Mouse (Mus musculus) liver, embryonic 13.5 days (tissue): Measurements from ENCODE around the gene 9330161L09Rik. TPM values are rescaled to one million over a fixed set of nuclear protein-coding genes. Genes with fewer than 3 reads are reported as not detected.

Experiments
- ATAC-seq: fragments of 200-750 bp; cut with Nextera tagmentation; 2 replicates; pipeline ENCODE4 v1.8.0; 2017; ENCODE audit warnings: low read depth, mild to moderate bottlenecking, moderate number of reproducible peaks, moderate library complexity
- DNase-seq: peaks from one replicate; pipeline ENCODE4 v3.0.0; 2022
- H3K27ac ChIP-seq: fragments of 300-500 bp; sonication (generic); 2 replicates; pipeline ENCODE4 v1.5.1; 2015; ENCODE audit warnings: moderate library complexity, mild to moderate bottlenecking, inconsistent platforms
- H3K27me3 ChIP-seq: fragments of 300-500 bp; sonication (generic); 2 replicates; pipeline ENCODE4 v1.6.1; 2015; ENCODE audit warnings: mild to moderate bottlenecking, inconsistent platforms
- H3K36me3 ChIP-seq: fragments of 300-500 bp; sonication (generic); 2 replicates; pipeline ENCODE4 v1.6.1; 2015; ENCODE audit warnings: mild to moderate bottlenecking, inconsistent platforms
- H3K4me1 ChIP-seq: fragments of 300-500 bp; sonication (generic); replicated peaks from 2 replicates; pipeline ENCODE4 v1.6.1; 2015; ENCODE audit warnings: inconsistent platforms
- H3K4me2 ChIP-seq: fragments of 300-500 bp; sonication (generic); 2 replicates; pipeline ENCODE4 v1.6.1; 2015; ENCODE audit warnings: inconsistent platforms, mild to moderate bottlenecking, moderate library complexity
- H3K4me3 ChIP-seq: fragments of 300-500 bp; sonication (generic); replicated peaks from 2 replicates; pipeline ENCODE4 v1.5.1; 2015; ENCODE audit warnings: mild to moderate bottlenecking, inconsistent platforms
- H3K9ac ChIP-seq: fragments of 300-500 bp; sonication (generic); 2 replicates; pipeline ENCODE4 v1.6.1; 2015; ENCODE audit warnings: mild to moderate bottlenecking, inconsistent platforms
- H3K9me3 ChIP-seq: fragments of 300-500 bp; sonication (generic); replicated peaks from 2 replicates; pipeline ENCODE4 v1.6.1; 2016; ENCODE audit warnings: inconsistent platforms
- WGBS: fragments of 180-500 bp; shearing (Covaris S2); methylation state at CpG from one replicate; pipeline ENCODE4 v1.1.7; 2015; ENCODE audit not compliant: insufficient replicate concordance; 5-methylcytosine and 5-hydroxymethylcytosine counted together
- polyA plus RNA-seq: library from polyadenylated mRNA; unstranded; fragments of >200 nt; fragmentation: Nextera tagmentation; extraction: Ambion mirVana; gene quantifications from 2 replicates; pipeline ENCODE4 v1.2.1, GENCODE M21; 2015

9330161L09Rik gene
- polyA plus RNA-seq, 1 experiment from 2014 or later = not detected

DNA sequence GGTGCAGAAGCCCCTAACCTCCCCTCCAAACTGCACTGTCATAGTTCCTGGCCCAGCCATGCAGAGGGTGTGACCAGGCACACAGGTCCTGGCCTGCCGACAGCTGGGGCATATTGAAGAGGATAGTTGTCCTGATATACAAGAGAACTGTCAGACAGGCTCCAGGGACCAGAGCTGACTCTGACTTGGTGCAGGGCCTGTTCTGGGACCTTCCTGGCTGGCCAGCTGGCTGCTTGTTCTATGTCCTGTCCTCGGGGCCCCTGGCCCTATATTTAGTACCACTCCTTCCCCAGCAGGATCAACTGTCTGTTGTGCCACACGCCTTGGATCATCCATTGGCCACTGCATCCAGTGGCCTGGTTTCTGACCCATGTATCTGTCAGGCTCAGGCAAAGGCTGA is 45.3 kb downstream of the 9330161L09Rik start:
- Histone ChIP-seq H3K4me3 (no peak overlapping the region), H3K9me3 (no peaks in the 10 kb centered on the region), H3K4me2 (no peak overlapping the region), H3K9ac (no peak overlapping the region), H3K36me3 (no peaks in the 10 kb centered on the region), H3K27ac (no peak overlapping the region), H3K27me3 (no peaks in the 10 kb centered on the region), H3K4me1 (no peaks in the 10 kb centered on the region)
- 50% methylated on average over 3 of the region's 3 CpGs for WGBS
- DNase-seq = no peak
- no peak for ATAC-seq

DNA sequence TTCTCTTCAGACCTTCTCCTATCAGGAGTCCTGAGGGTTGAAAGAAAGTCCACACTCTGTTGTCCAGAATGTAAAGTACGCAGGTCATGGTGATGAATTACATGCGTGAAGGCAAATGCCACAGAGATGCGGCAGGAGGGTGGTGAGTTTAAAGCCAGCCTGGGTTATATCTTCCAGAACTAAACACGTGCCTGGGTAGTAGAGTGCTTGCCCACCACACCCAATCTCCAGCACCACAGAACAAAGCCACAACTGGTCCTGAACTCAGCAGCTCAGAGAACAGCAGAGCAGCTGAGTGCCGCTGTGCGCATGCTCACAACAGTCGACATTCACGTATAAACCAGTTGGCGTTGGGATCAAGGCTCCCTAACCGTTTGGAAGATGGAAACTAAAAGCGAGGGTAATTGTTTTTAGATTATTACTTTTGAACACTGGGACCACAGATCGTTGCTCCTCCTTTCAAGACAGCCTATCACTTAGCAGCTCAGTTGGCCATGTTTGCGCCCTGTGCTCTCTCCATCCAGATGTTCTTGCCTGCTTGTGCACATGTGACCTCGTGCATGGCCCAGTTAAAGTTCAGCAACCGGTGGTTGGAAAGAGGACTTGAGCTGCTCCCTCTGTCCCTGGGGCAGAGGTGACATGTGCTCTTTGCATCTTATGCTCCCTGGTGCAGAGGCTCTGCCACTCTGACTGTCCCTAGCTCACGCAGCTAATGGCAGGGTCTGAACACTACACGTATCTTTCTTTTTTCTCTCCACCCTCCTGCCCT is 45.9 kb downstream of the 9330161L09Rik start:
- Histone ChIP-seq H3K9ac (no peak overlapping the region), H3K27me3 (no peaks in the 10 kb centered on the region), H3K4me1 (no peaks in the 10 kb centered on the region), H3K9me3 (no peaks in the 10 kb centered on the region), H3K4me3 (no peak overlapping the region), H3K4me2 (no peak overlapping the region), H3K27ac (no peak overlapping the region), H3K36me3 (no peaks in the 10 kb centered on the region)
- no peak for ATAC-seq
- 75% methylated on average over 17 of the region's 17 CpGs for WGBS
- DNase-seq = no peak

DNA sequence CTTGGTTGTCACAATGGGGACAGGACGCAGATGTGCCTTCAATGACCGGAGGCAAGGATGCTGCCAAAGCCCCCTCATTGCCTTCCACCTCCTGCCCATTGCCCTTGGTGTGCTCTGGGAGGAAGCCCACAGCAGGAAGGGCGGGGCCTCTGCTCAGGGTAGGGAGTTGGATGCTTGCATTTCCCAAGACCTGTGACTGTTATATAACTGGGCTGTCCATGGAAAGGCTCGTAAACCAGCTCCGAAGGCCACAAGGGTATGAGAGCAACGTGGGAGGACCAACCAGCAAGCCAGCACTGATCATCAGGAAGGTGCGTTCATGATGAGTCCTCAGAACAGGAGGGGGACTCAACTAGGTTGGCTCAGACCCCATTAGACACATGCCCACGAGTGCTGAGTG is 46.8 kb downstream of the 9330161L09Rik start:
- ATAC-seq (no peak), DNase-seq (no peak)
- no peak overlapping the region for H3K4me2 ChIP-seq
- H3K4me3 ChIP-seq = no peak overlapping the region
- no peak overlapping the region for H3K27ac ChIP-seq
- 60% methylated on average over 8 of the region's 8 CpGs for WGBS
- H3K9me3 ChIP-seq = no peaks in the 10 kb centered on the region
- H3K9ac ChIP-seq = no peak overlapping the region
- no peaks in the 10 kb centered on the region for H3K36me3 ChIP-seq
- no peaks in the 10 kb centered on the region for H3K4me1 ChIP-seq
- H3K27me3 ChIP-seq = 0 out of 2 replicates have a peak, but pooled peaks cover 4% of the 10 kb centered on the region

DNA sequence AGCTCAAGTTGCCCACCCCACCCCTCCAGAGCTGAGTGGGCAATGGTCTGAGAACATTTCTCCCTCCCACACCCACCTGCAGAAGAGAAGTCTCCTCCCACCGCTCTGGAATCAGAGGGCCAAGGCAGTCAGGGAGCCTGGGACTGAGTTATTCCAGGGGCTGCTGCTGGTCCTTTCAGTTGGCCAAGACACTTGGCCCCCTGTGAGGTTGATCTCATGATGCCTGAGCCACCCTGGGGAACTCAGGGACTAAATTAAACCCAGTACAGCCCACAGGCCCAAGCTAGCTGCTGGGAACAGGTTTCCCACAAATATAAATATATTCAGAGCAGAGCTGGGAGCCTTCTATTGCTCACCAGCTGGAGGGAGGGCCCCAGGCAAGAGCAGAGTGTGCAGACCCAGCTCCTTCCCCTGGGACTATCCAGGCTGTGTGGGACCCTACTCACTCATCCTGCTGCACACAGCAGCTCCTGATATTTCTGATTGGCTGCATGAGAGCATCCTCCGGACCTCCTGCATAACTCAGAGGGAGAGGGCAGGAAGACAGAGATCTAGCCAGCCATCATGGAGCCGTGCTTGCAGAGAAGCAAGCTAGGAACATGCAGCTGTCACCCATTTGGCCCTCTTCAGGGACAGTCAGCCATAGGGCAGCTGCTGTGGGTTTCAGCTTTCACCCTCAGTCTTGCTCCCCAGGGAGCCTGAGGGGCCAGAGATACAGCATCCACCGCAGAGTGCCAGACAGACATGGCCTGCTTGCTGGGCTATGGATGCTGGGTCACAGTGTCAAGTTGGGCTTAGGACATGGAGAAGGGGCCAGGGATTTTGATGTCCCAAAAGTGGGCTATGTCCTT is 48.4 kb downstream of the 9330161L09Rik start:
- ATAC-seq (no peak), DNase-seq (no peak)
- 41% methylated on average over 4 of the region's 4 CpGs for WGBS
- H3K4me3 ChIP-seq = no peak overlapping the region
- H3K9ac ChIP-seq = no peak overlapping the region
- H3K4me2 ChIP-seq = no peak overlapping the region
- H3K27ac ChIP-seq = no peak overlapping the region
- H3K9me3 ChIP-seq = no peaks in the 10 kb centered on the region
- 0 out of 2 replicates have a peak, but pooled peaks cover 5% of the 10 kb centered on the region for H3K27me3 ChIP-seq
- no peaks in the 10 kb centered on the region for H3K36me3 ChIP-seq
- H3K4me1 ChIP-seq = no peaks in the 10 kb centered on the region

DNA sequence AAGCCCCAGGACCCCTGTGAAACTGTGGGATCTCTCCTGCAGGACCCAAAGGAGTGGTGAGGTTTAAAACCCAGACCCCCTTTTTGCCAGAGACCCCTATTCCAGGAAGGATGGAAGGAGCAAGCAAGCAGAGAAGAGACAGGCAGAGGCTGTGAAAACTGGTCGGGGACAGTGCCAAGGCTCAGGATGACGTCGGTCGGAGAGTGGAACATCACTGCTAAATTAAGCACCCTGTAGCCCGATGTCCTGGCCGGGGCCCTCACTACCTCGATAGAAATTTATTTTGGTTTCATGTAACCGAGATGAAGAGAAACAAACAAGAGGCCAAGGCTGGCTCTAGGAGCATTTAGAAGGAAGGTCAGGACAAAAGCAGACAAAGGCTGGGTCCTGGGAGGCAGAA is 49.4 kb downstream of the 9330161L09Rik start:
- Histone ChIP-seq H3K4me2 (no peak overlapping the region), H3K9ac (no peak overlapping the region), H3K27me3 (0 out of 2 replicates have a peak, but pooled peaks cover 5% of the 10 kb centered on the region), H3K4me1 (no peaks in the 10 kb centered on the region), H3K36me3 (no peaks in the 10 kb centered on the region), H3K4me3 (no peak overlapping the region), H3K9me3 (no peaks in the 10 kb centered on the region), H3K27ac (no peak overlapping the region)
- no peak for DNase-seq
- no peak for ATAC-seq
- 64% methylated on average over 8 of the region's 8 CpGs for WGBS

Other genes with a start within 250 kb of the 9330161L09Rik start
- not detected in 2 replicates for gene Prima1, start 165.7 kb downstream of the 9330161L09Rik start, polyA plus RNA-seq
- not detected in 2 replicates for gene Fam181a, start 96.8 kb downstream of the 9330161L09Rik start, polyA plus RNA-seq
- gene Asb2, start 51.8 kb downstream of the 9330161L09Rik start, polyA plus RNA-seq = 2.4 and 2.6 TPM in 2 replicates
- gene Otub2, start 19.1 kb downstream of the 9330161L09Rik start, polyA plus RNA-seq = 20.8 and 23.1 TPM in 2 replicates
- 81.9 and 86.0 TPM in 2 replicates for gene Ddx24, start 18.0 kb upstream of the 9330161L09Rik start, polyA plus RNA-seq
- 15.6 and 15.9 TPM in 2 replicates for gene Ifi27, start 26.4 kb upstream of the 9330161L09Rik start, polyA plus RNA-seq
- gene Ifi27l2a, start 35.9 kb upstream of the 9330161L09Rik start, polyA plus RNA-seq = 3.7 and 4.7 TPM in 2 replicates
- gene Ifi27l2b, start 49.4 kb upstream of the 9330161L09Rik start, polyA plus RNA-seq = not detected in 2 replicates
- gene Ppp4r4, start 124.5 kb upstream of the 9330161L09Rik start, polyA plus RNA-seq = 1.1 and 1.4 TPM in 2 replicates
- 31.6 and 35.6 TPM in 2 replicates for gene Serpina10, start 223.6 kb upstream of the 9330161L09Rik start, polyA plus RNA-seq
- gene Serpina6, start 249.4 kb upstream of the 9330161L09Rik start, polyA plus RNA-seq = 1,289 and 1,494 TPM in 2 replicates